Mouse (Mus musculus) kidney, embryonic 14.5 days (tissue): ENCODE data around the gene Hfe2. TPM values are rescaled to one million over a fixed set of nuclear protein-coding genes. Genes with fewer than 3 reads are reported as not detected.
A peak's percentile ranks its signal among the peaks of the same experiment; 100 is the strongest.

Experiments used
- ATAC-seq: fragments of 200-750 bp; cut with Nextera tagmentation; 2 replicates; pipeline ENCODE4 v1.8.0; 2017; ENCODE audit warnings: moderate number of reproducible peaks, mild to moderate bottlenecking, moderate TSS enrichment, moderate library complexity; ENCODE audit not compliant: low FRiP score, low TSS enrichment
- H3K27ac ChIP-seq: fragments of 300-500 bp; sonication (generic); 2 replicates; pipeline ENCODE4 v1.5.1; 2014; ENCODE audit warnings: low read depth, mild to moderate bottlenecking, low read length, moderate library complexity, mixed read lengths
- H3K27me3 ChIP-seq: fragments of 300-500 bp; sonication (generic); 2 replicates; pipeline ENCODE4 v1.6.1; 2014; ENCODE audit warnings: mild to moderate bottlenecking, low read length; ENCODE audit not compliant: control insufficient read depth, insufficient read depth
- H3K36me3 ChIP-seq: fragments of 300-500 bp; sonication (generic); 2 replicates; pipeline ENCODE4 v1.6.1; 2014; ENCODE audit warnings: low read length, mixed read lengths; ENCODE audit not compliant: control insufficient read depth, insufficient read depth
- H3K4me1 ChIP-seq: fragments of 300-500 bp; sonication (generic); 2 replicates; pipeline ENCODE4 v1.6.1; 2014; ENCODE audit warnings: low read length, mixed read lengths; ENCODE audit not compliant: control insufficient read depth, insufficient read depth
- H3K4me2 ChIP-seq: fragments of 300-500 bp; sonication (generic); replicated peaks from 2 replicates; pipeline ENCODE4 v1.6.1; 2014; ENCODE audit warnings: low read depth, mild to moderate bottlenecking, low read length
- H3K4me3 ChIP-seq: fragments of 300-500 bp; sonication (generic); 2 replicates; pipeline ENCODE4 v1.5.1; 2014; ENCODE audit warnings: mild to moderate bottlenecking, low read length
- H3K9ac ChIP-seq: fragments of 300-500 bp; sonication (generic); 2 replicates; pipeline ENCODE4 v1.6.1; 2014; ENCODE audit warnings: low read depth, mild to moderate bottlenecking, low read length, moderate library complexity
- H3K9me3 ChIP-seq: fragments of 300-500 bp; sonication (generic); 2 replicates; pipeline ENCODE4 v1.6.1; 2016; ENCODE audit warnings: low read length; ENCODE audit not compliant: control insufficient read depth
- WGBS: fragments of 180-500 bp; shearing (Covaris S2); extraction: QIAGEN DNeasy Blood & Tissue Kit; methylation state at CpG from one replicate; pipeline ENCODE4 v1.1.7; 2014; 5-methylcytosine and 5-hydroxymethylcytosine counted together
- polyA plus RNA-seq: library from polyadenylated mRNA; unstranded; fragments of >200 nt; fragmentation: Nextera tagmentation; extraction: Ambion mirVana; gene quantifications from 2 replicates; pipeline ENCODE4 v1.2.1, GENCODE M21; 2014

The Hfe2 gene
- polyA plus RNA-seq, 1 experiment from 2014 or later = 0.20 TPM

DNA sequence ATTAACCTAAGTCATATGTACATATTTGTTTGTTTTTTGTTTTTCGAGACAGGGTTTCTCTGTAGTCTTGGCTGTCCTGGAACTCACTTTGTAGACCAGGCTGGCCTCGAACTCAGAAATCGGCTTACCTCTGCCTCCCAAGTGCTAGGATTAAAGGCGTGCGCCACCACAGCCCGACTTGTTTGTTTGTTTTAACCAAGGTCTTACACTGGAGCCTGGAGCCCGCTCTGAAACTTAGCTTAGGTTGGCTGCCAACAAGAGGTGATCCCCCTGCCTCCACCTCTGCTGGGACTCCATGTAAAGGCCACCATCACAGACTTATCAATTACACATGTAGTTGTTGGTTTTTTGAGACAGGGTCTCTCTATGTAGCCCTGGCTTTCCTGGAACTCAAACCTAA is 23.9 kb downstream of the Hfe2 start:
- H3K36me3 ChIP-seq = no peaks in the 10 kb centered on the region
- no peak overlapping the region for H3K4me3 ChIP-seq
- H3K27ac ChIP-seq = no peak overlapping the region
- H3K9me3 ChIP-seq = no peaks in the 10 kb centered on the region
- no peaks in the 10 kb centered on the region for H3K27me3 ChIP-seq
- no peak overlapping the region for H3K4me2 ChIP-seq
- peaks cover 5% of the 10 kb centered on the region; the same call in 1 of the 2 replicates for H3K4me1 ChIP-seq
- 85% methylated on average over 7 of the region's 7 CpGs for WGBS
- no peak overlapping the region for H3K9ac ChIP-seq
- ATAC-seq = no peak

GRCm38 (mm10) chr3:96549346-96549745 is 24.4 kb downstream of the Hfe2 start:
- H3K4me1 ChIP-seq = peaks cover 5% of the 10 kb centered on the region; the same call in 1 of the 2 replicates

GRCm38 (mm10) chr3:96551203-96551602 is 26.2 kb downstream of the Hfe2 start:
- Histone ChIP-seq H3K4me2 (no peak overlapping the region), H3K4me1 (peaks cover 12% of the 10 kb centered on the region), H3K36me3 (no peaks in the 10 kb centered on the region), H3K9me3 (no peaks in the 10 kb centered on the region), H3K4me3 (no peak overlapping the region), H3K27ac (no peak overlapping the region), H3K9ac (no peak overlapping the region), H3K27me3 (no peaks in the 10 kb centered on the region)
- no peak for ATAC-seq
- 11% methylated on average over 8 of the region's 8 CpGs for WGBS

More at GRCm38 (mm10) chr3:96549346-96549745, 24.4 kb downstream of the Hfe2 start:
- ATAC-seq = no peak
- 87% methylated on average over 5 of the region's 5 CpGs for WGBS
- Histone ChIP-seq H3K27me3 (no peaks in the 10 kb centered on the region), H3K9me3 (no peaks in the 10 kb centered on the region), H3K27ac (no peak overlapping the region), H3K36me3 (no peaks in the 10 kb centered on the region), H3K9ac (no peak overlapping the region), H3K4me2 (no peak overlapping the region), H3K4me3 (no peak overlapping the region)

- Histone ChIP-seq H3K27me3 (no peaks in the 10 kb centered on the region), H3K9me3 (no peaks in the 10 kb centered on the region), H3K36me3 (no peaks in the 10 kb centered on the region), H3K4me2 (no peak overlapping the region), H3K27ac (no peak overlapping the region), H3K9ac (no peak overlapping the region), H3K4me3 (no peak overlapping the region), H3K4me1 (peaks cover 19% of the 10 kb centered on the region)
- WGBS = 70% methylated on average over 7 of the region's 7 CpGs
- no peak for ATAC-seq
These were observed 26.9 kb downstream of the Hfe2 start for GRCm38 (mm10) chr3:96551890-96552289.

DNA sequence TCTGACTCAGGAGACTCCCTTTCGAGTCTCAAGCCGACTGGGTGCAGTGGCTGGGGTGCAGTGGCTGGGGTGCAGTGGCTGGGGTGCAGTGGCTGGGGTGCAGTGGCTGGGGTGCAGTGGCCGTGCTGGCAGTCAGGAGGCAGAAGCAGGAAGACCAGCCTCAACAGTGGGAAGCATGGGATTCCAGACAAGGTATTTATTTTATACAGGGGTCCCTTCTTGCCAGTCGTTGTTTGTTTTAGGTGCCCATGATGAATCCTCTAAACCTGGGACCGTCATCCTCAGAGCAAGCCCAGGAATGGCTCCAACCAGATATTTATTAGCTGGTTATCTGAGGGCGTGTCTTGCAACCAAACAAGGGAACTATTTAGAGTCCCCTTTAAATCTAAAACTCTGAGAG is 28.6 kb downstream of the Hfe2 start:
- Histone ChIP-seq H3K27ac (no peak overlapping the region), H3K36me3 (no peaks in the 10 kb centered on the region), H3K4me3 (no peak overlapping the region), H3K9me3 (no peaks in the 10 kb centered on the region), H3K9ac (no peak overlapping the region), H3K4me2 (no peak overlapping the region), H3K4me1 (peaks cover 22% of the 10 kb centered on the region), H3K27me3 (no peaks in the 10 kb centered on the region)
- 78% methylated on average over 6 of the region's 6 CpGs for WGBS
- no peak for ATAC-seq

GRCm38 (mm10) chr3:96554251-96554650 is 29.3 kb downstream of the Hfe2 start:
- H3K4me3 ChIP-seq = no peak overlapping the region
- H3K27ac ChIP-seq = no peak overlapping the region
- 84% methylated on average over 6 of the region's 6 CpGs for WGBS

GRCm38 (mm10) chr3:96555041-96555596 is 30.1 kb downstream of the Hfe2 start:
- no peak overlapping the region for H3K4me2 ChIP-seq
- ATAC-seq = no peak

More at GRCm38 (mm10) chr3:96554251-96554650, 29.3 kb downstream of the Hfe2 start:
- no peak for ATAC-seq
- Histone ChIP-seq H3K4me2 (no peak overlapping the region), H3K9ac (no peak overlapping the region), H3K27me3 (no peaks in the 10 kb centered on the region), H3K36me3 (peaks cover under 1% of the 10 kb centered on the region; the same call in 1 of the 2 replicates), H3K4me1 (peaks cover 22% of the 10 kb centered on the region), H3K9me3 (no peaks in the 10 kb centered on the region)

DNA sequence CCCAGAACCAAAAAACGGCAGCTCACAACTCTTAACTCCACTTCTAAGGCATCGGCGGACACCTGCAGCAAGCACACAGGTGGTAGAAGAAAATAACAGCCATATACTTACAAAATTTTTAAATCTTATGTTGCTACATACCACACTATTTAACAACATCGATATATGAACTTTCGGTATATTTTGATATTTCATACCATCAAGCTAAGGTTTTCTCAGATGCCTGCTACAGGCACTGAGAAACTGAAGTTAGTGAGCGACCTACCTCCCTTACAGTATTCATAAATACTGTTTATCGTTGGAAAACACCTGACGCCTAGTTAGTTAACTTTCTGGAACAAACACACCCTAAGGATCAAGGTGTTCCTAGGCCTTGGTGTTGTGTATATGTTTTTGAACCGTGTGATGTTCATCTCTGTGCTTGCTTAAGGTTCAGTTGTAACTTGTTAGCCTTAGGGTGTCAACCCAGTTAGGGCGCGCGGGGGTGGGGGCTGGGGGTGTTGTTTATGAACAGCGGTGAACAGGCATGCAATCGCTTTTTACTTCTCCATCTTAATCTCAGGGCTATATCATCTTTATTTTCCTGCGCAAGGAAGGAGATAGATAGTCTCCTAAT is 31.1 kb downstream of the Hfe2 start:
- Histone ChIP-seq H3K27me3 (no peaks in the 10 kb centered on the region), H3K27ac (no peak overlapping the region), H3K4me3 (peak overlapping the region; percentile 79; the same call in 1 of the 2 replicates), H3K9me3 (no peaks in the 10 kb centered on the region), H3K4me1 (peaks cover 41% of the 10 kb centered on the region), H3K4me2 (peak overlapping the region; percentile 81), H3K36me3 (peaks cover 19% of the 10 kb centered on the region), H3K9ac (peak overlapping the region; percentile 73; the same call in 1 of the 2 replicates)
- no peak for ATAC-seq
- WGBS = 79% methylated on average over 15 of the region's 15 CpGs

More at GRCm38 (mm10) chr3:96555041-96555596, 30.1 kb downstream of the Hfe2 start:
- H3K9me3 ChIP-seq = no peaks in the 10 kb centered on the region
- H3K4me1 ChIP-seq = peaks cover 31% of the 10 kb centered on the region
- H3K27me3 ChIP-seq = no peaks in the 10 kb centered on the region
- WGBS = 45% methylated on average over 12 of the region's 12 CpGs
- H3K4me3 ChIP-seq = no peak overlapping the region
- no peak overlapping the region for H3K9ac ChIP-seq
- H3K27ac ChIP-seq = peak overlapping the region; percentile 63; the same call in 1 of the 2 replicates
- peaks cover 9% of the 10 kb centered on the region for H3K36me3 ChIP-seq
